Mouse (Mus musculus): ENCODE measurements around the gene Pigl. TPM values are rescaled to one million over a fixed set of nuclear protein-coding genes. Genes with fewer than 3 reads are reported as not detected.
"Not testable (repeated sequence)": the region's sequence is repeated elsewhere in the genome, so short reads cannot be mapped to it uniquely, and the experiment has no call there.

Gene Pigl
- total and polyA plus RNA-seq, 3 experiments = 3.1 to 3.5 (median 3.5) TPM

- Histone ChIP-seq H3K4me3 (no peak overlapping the region), H3K27me3 (ENCODE audit: control insufficient read depth, insufficient read depth, low read length) (no peaks in the 10 kb centered on the region), H3K27ac (no peak overlapping the region), H3K79me2 (replicated peaks; ENCODE audit: control insufficient read depth, insufficient read depth, low read length) (0 out of 2 replicates have a peak, but pooled peaks cover 1% of the 10 kb centered on the region), H3K36me3 (ENCODE audit: control insufficient read depth, insufficient read depth, low read length) (no peaks in the 10 kb centered on the region), H3K4me1 (ENCODE audit: control insufficient read depth, insufficient read depth, low read length) (peaks cover 1% of the 10 kb centered on the region; the same call in 1 of the 2 replicates), H3K9ac (ENCODE audit: low read depth, low read length) (no peak overlapping the region)
- 59% methylated on average over 2 of the region's 2 CpGs for WGBS
- DNase-seq = no peak
- TF ChIP-seq EP300 (IDR thresholded peaks at IDR 0.05; ENCODE audit: insufficient read depth, low read depth, low read length) (no peak), CTCF (IDR thresholded peaks at IDR 0.05) (no peak), POLR2A (IDR thresholded peaks at IDR 0.05; ENCODE audit: insufficient read depth, low read depth, low read length) (no peak)
- intact Hi-C loops (cut with DNase I) = no loop called here
These were observed 5.1 kb downstream of the Pigl start for GRCm38 (mm10) chr11:62463225-62463915.

DNA sequence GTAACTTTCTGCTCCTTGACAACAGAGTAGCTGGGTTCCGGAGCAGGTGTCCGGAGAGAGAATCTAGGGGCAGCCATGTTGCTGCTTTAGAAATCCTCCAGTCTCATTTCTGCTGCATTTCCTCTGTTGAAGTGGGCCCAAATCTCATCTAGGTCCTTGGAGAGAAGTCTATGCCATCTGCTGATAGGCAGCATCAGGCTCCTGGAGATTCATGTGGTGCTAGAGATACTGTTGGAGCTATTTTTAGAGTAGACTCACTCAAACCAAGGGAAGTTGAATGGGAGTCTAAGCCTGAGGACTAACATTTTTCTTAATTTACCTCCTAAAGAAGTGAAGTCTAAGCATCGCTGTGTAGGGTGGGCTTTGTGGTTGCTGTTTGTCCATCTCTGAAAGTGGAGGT is 6.4 kb downstream of the Pigl start:
- Histone ChIP-seq H3K4me3 (no peak overlapping the region), H3K4me1 (ENCODE audit: control insufficient read depth, insufficient read depth, low read length) (peaks cover 1% of the 10 kb centered on the region; the same call in 1 of the 2 replicates), H3K9ac (ENCODE audit: low read depth, low read length) (no peak overlapping the region), H3K27me3 (ENCODE audit: control insufficient read depth, insufficient read depth, low read length) (no peaks in the 10 kb centered on the region), H3K36me3 (ENCODE audit: control insufficient read depth, insufficient read depth, low read length) (no peaks in the 10 kb centered on the region), H3K27ac (no peak overlapping the region), H3K79me2 (replicated peaks; ENCODE audit: control insufficient read depth, insufficient read depth, low read length) (0 out of 2 replicates have a peak, but pooled peaks cover 1% of the 10 kb centered on the region)
- DNase-seq = no peak
- WGBS = 92% methylated on average over 3 of the region's 3 CpGs
- TF ChIP-seq CTCF (IDR thresholded peaks at IDR 0.05) (no peak), POLR2A (IDR thresholded peaks at IDR 0.05; ENCODE audit: insufficient read depth, low read depth, low read length) (no peak), EP300 (IDR thresholded peaks at IDR 0.05; ENCODE audit: insufficient read depth, low read depth, low read length) (no peak)
- intact Hi-C loops (cut with DNase I) = no loop called here

- Histone ChIP-seq H3K4me3 (no peak overlapping the region), H3K9ac (ENCODE audit: low read depth, low read length) (no peak overlapping the region), H3K79me2 (replicated peaks; ENCODE audit: control insufficient read depth, insufficient read depth, low read length) (no peaks in the 10 kb centered on the region), H3K27me3 (ENCODE audit: control insufficient read depth, insufficient read depth, low read length) (no peaks in the 10 kb centered on the region), H3K27ac (no peak overlapping the region), H3K36me3 (ENCODE audit: control insufficient read depth, insufficient read depth, low read length) (no peaks in the 10 kb centered on the region), H3K4me1 (ENCODE audit: control insufficient read depth, insufficient read depth, low read length) (peaks cover 1% of the 10 kb centered on the region; the same call in 1 of the 2 replicates)
- intact Hi-C loops (cut with DNase I) = no loop called here
- DNase-seq = no peak
- TF ChIP-seq EP300 (IDR thresholded peaks at IDR 0.05; ENCODE audit: insufficient read depth, low read depth, low read length) (no peak), CTCF (IDR thresholded peaks at IDR 0.05) (no peak), POLR2A (IDR thresholded peaks at IDR 0.05; ENCODE audit: insufficient read depth, low read depth, low read length) (no peak)
- 95% methylated on average over 3 of the region's 3 CpGs for WGBS
These were observed 7.6 kb downstream of the Pigl start for GRCm38 (mm10) chr11:62465849-62466248.

- no peaks in the 10 kb centered on the region for H3K36me3 ChIP-seq (ENCODE audit: control insufficient read depth, insufficient read depth, low read length)
- no peak overlapping the region for H3K9ac ChIP-seq (ENCODE audit: low read depth, low read length)
- H3K4me3 ChIP-seq = no peak overlapping the region
- H3K4me1 ChIP-seq (ENCODE audit: control insufficient read depth, insufficient read depth, low read length) = peaks cover 1% of the 10 kb centered on the region; the same call in 1 of the 2 replicates
- DNase-seq = no peak
- no peak overlapping the region for H3K27ac ChIP-seq
- no peaks in the 10 kb centered on the region for H3K79me2 ChIP-seq (replicated peaks; ENCODE audit: control insufficient read depth, insufficient read depth, low read length)
- H3K27me3 ChIP-seq (ENCODE audit: control insufficient read depth, insufficient read depth, low read length) = no peaks in the 10 kb centered on the region
- intact Hi-C loops (cut with DNase I) = no loop called here
- WGBS = 54% methylated on average over 3 of the region's 3 CpGs
- TF ChIP-seq EP300 (IDR thresholded peaks at IDR 0.05; ENCODE audit: insufficient read depth, low read depth, low read length) (no peak), CTCF (IDR thresholded peaks at IDR 0.05) (no peak), POLR2A (IDR thresholded peaks at IDR 0.05; ENCODE audit: insufficient read depth, low read depth, low read length) (no peak)
These were observed 8.3 kb downstream of the Pigl start for GRCm38 (mm10) chr11:62466546-62466945.

- H3K27ac ChIP-seq; H3K27me3 ChIP-seq (ENCODE audit: control insufficient read depth, insufficient read depth, low read length); H3K36me3 ChIP-seq (ENCODE audit: control insufficient read depth, insufficient read depth, low read length); DNase-seq; H3K4me3 ChIP-seq; H3K79me2 ChIP-seq (replicated peaks; ENCODE audit: control insufficient read depth, insufficient read depth, low read length); H3K9ac ChIP-seq (ENCODE audit: low read depth, low read length); intact Hi-C loops (cut with DNase I); H3K4me1 ChIP-seq (ENCODE audit: control insufficient read depth, insufficient read depth, low read length): not testable (repeated sequence)
These were observed 9.0 kb downstream of the Pigl start for GRCm38 (mm10) chr11:62467289-62467688.

DNA sequence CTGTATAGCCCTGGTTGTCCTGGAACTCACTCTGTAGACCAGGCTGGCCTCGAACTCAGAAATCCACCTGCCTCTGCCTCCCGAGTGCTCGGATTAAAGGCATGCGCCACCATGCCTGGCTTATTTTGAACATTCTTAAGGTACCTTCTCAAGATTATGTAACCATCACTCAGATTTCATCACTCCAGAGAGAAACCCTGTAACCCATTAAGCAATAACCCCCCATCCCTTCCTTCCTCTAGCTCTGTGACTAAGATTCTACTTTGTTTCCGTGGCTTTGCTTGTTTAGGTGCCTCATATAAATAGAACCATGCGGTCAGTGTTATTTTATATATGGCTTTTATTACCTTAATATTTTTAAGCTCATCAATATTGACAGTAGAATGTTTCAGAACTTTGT is 12.2 kb downstream of the Pigl start:
- peaks cover 1% of the 10 kb centered on the region; the same call in 1 of the 2 replicates for H3K4me1 ChIP-seq (ENCODE audit: control insufficient read depth, insufficient read depth, low read length)
- H3K27me3 ChIP-seq (ENCODE audit: control insufficient read depth, insufficient read depth, low read length) = no peaks in the 10 kb centered on the region
- no peak overlapping the region for H3K4me3 ChIP-seq
- intact Hi-C loops (cut with DNase I) = no loop called here
- WGBS = 92% methylated on average over 6 of the region's 6 CpGs
- H3K9ac ChIP-seq (ENCODE audit: low read depth, low read length) = no peak overlapping the region
- no peaks in the 10 kb centered on the region for H3K36me3 ChIP-seq (ENCODE audit: control insufficient read depth, insufficient read depth, low read length)
- H3K79me2 ChIP-seq (replicated peaks; ENCODE audit: control insufficient read depth, insufficient read depth, low read length) = no peaks in the 10 kb centered on the region
- no peak overlapping the region for H3K27ac ChIP-seq
- no peak for DNase-seq
- TF ChIP-seq POLR2A (IDR thresholded peaks at IDR 0.05; ENCODE audit: insufficient read depth, low read depth, low read length) = no peak
- no peak for TF ChIP-seq EP300 (IDR thresholded peaks at IDR 0.05; ENCODE audit: insufficient read depth, low read depth, low read length)
- no peak for TF ChIP-seq CTCF (IDR thresholded peaks at IDR 0.05)

All from heart, adult 2 months (tissue).